Mouse (Mus musculus): ENCODE measurements around the gene Samd5.

The Samd5 gene

DNA sequence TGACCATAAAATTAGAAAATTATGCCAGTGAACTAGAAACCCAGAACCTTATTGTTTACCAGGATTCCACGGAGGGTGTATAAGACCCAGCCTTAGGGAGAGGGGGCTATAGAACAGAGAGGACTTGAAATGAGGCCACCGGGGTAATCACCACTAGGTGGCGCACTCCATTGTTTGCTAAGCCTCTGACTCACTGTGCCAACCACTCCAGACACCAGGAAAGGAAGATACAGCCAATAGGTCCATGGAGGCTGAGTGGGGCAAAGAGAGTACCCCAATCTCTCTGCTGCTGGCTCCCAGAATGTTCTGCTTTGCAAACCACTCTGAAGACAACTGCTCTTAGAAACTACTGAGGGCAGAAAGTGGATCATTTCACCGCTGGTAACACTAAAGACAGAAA lies 99.4 kb downstream of the Samd5 start:
- DNase-seq (ENCODE audit: low read depth, low spot score): peak; percentile 43

DNA sequence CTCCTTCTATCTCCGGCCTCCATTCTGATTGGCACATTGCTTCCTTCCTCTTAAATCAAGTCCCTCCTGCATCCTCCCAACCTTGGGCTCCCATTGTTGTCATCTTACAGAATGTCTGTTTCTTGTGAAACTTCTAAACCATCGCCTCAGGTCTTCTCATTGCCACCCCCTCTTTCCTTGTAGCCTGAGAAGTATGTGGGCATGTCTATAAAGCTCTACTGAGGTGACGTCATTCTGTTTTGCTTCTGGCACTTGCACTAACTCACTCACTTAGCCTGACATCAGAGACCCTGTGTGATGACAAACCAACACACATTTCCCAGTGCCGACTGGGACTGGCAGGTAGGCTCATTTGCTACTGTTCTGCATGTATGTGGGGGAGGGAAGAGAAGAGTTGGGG lies 100.9 kb downstream of the Samd5 start:
- no peak for DNase-seq (ENCODE audit: low read depth, low spot score)
